Mouse (Mus musculus) heart, postnatal 0 days (tissue): ENCODE results near the gene Osbpl3.

ENCODE experiments used
- CTCF ChIP-seq: IDR thresholded peaks from 2 replicates; pipeline ENCODE4 v1.5.1; 2016; ENCODE audit warnings: antibody characterized with exemption, control low read depth, low read depth
- EP300 ChIP-seq: IDR thresholded peaks from 2 replicates; pipeline ENCODE4 v1.6.1; 2016; ENCODE audit warnings: antibody characterized with exemption, low read depth

GRCm38 (mm10) chr6:50244126-50244525, 211.9 kb downstream of the Osbpl3 start:
- no peak for TF ChIP-seq CTCF
- no peak for TF ChIP-seq EP300
